Mouse (Mus musculus): ENCODE results near the gene Map7d1.

Map7d1 gene

DNA sequence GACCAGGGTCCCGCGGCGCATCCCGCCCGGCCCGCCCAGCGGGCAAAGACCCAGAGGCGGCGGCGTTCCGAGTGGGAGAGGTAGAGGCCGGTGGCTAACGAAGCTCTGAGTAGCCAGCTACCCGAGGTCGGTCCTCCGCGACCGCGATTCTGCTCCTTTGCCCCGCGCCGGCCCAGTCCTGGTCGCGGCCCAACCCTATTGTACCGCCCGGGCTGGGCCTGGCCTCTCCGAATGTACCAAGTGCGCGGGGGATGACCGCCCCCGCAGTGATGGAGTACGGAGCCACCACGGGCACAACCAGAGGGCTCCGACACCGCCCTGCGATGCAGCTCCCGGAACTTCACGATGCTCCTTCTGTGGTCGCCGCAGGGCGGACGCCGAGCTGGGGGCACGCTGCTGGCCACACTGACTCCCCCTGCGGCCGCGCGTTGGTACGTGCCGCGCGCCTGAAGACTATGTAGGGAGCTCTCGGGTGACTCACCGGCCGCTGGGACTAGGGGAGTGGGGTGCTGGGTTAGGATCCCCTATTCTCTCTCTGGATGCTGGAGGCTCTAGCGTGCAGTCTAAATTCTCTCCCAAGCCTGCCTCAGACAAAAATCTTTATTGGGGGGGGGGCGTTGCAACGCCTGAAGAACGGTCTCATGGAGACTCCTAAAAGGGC, at the start of gene Map7d1:
TSS of gene Map7d1 (minus strand) at position 213 of the 661 bp plus-strand sequence.
- peak; percentile 82 for DNase-seq (ENCODE audit: low spot score)

DNA sequence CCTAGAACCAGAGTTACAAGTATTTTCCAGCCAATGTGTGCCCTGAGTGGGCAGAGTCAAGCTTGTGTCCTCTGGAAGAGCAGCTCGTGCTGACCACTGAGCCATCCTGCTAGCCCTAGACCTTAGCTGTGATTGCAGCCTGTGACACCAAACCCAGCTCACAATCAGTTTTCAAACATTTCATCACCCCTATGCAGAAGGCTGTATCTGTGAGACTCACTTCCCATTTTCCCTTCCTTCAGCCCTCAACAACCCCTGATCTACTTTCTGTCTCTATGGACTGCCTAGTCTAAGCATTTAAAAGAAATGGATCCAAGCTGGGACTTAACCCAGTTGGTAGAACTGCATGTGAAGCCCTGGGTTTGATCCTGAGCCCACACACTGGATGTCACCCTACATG, 49.3 kb upstream of the Map7d1 start:
- DNase-seq (ENCODE audit: low spot score): no peak

DNA sequence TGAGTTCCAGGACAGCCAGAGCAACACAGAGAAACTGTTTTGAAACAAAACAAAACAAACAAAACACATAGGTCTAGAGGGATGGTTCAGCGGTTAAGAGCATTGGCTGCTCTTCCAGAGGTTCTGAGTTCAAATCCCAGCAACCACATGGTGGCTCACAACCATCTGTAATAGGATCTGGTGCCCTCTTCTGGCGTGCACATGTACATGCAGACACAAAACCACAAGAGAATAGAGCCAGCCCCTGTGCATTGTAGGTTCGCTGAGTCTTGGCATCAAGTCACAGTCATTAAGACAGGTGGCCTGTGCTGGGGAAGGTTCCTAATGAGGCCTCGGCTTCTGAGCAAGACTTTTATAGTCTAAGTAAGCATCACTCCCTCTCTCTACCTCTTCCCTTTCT, 47.7 kb upstream of the Map7d1 start:
- no peak for DNase-seq (ENCODE audit: low spot score)

DNA sequence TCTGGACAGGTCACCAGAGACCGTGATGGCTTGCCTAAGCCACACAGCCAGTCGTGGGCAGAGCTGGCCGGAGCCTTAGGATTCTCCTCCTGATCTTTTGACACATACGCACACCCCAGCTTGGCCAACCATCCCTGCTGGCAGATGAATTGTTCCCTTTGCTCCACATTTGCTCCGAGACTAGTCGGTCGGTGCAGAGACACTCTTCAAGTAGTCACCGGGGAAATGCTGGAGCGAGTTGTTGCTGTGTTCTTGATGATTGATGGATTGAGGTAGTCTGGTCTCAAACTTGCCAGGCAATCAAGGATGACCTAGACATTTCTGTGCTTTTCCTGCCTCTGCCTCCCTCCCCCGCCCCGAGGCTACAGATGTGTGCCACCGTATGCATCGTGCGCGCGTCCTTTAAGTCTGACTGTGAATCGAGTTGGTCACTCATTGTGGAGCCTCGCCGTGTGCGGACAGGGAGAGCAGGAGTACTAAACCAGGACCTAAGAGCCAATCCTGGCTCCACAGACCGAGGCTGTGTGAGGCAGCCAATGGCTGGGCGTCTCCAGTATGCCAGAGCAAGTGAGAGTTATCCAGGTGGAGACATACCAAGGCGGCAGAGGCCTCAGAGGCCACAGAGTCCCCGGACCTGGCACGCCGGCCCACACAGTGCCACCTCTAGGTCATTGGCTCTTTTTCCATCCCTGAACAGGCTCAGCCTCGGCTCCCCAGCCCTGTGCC, 45.6 kb upstream of the Map7d1 start:
- DNase-seq (ENCODE audit: low spot score): no peak

DNA sequence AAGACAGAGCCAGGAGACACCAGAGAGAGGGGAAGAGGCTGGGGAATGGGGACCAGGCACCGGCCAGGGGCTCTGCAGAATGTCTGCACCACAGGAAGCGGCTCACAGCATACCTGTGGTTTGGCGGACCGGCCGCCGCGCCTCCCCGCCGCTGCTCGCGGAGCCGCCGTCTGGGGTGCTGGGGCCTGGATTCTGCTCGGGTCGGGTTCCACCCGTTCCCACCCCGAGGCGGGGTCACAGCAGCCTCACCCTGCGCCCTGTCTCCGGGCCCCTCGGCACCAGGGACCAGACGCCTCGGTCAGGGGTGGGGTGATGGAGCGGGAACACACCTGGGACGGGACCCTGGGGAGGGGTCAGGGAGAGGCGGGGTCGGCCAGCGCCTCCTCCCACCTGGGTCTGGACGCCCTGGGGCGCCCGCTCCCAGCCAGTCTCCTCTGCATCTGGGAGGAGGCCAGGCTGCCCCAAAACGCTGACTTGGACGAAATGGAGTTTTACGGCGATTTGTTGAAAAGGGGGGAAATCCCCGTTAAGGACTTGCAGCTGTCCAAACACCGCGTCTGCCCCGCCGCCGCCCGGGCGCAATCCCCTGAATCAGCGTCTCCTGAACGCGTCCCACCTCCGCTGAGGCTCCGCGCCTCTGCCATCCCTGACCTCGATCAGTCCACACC, 44.9 kb upstream of the Map7d1 start:
- no peak for DNase-seq (ENCODE audit: low spot score)

DNA sequence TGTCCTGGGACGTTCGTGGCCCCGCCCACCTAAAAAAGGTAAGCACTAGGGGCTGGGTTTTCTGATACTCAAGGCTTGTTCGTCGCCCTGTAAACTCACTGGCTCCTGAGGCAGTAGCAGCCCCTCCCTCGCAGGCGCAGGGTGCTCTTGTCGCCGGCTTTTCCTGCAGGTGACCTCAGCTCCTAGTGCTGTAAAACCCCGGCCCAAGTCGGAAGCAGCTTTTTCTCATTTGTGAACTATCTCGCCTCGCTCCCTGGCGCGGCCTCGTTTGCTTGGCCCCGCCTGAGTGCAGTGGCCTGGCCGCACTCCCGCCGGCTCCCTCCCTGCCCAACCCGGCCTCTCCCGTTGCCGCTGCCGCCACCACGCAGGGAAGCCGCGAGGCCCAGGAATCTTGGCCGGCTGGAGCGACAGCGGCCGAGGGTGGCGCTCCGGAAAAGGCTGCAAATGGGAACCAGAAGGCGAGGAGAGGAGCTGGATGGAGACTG, 40.5 kb upstream of the Map7d1 start:
- peak; percentile 34 for DNase-seq (ENCODE audit: low spot score)

DNA sequence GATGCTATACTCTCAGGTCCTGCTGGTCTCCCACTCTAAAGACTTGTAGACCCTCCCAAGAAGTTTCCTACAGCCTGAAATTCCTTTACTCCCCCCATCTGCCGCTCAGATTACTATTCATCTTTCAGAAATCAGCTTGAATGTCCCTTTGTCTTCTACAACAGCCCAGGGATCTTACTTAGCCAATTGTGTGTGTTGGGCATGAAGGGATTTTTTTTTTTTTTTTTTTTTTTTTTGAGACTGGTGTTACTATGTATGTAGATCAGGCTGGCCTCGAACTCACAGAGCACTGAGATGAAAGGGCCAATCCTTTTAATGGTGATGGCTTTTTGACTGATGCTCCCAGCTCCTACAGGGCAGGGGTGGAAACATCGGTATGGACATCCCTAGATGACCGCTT, 39.8 kb upstream of the Map7d1 start:
- DNase-seq (ENCODE audit: low spot score): no peak

DNA sequence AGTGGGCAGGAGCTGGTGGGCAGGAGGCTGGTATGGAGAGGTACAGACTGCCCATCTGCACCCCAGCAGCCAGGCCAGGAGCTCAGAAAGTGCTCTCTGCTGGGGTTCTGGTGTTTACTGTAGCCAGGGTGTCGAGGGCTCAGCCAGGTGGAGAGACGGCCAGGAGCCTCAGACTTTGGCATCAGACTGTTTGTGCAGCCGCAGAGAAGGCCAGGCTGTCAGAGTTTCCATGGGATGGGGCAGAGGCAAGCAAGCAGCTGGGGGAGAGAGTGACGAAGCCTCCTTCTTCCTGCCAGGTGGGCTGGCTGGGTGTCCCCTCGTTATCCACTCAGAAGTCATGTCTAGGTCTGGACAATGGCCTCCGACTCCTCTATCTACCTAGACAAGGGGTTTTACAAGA, 39.0 kb upstream of the Map7d1 start:
- no peak for DNase-seq (ENCODE audit: low spot score)

DNA sequence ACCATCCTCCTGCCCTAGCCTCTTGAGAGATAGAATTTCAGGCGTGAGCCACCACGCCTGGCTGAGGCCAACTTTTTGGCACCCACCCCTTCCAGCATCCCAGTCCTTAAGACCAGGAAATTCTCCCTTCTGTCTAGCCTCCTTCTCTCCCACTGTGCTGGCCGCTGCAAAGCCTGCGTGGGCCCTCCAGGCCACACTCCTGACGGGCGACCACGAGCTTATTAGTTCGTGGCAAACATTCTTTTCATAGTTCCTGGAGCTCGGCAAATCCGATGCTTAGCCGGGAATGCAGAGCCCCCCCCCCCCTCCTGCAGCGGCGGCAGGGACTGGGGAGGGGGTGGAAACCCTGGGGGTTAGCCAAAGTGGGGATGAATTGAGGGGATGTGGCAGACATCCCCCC, 35.1 kb upstream of the Map7d1 start:
- DNase-seq (ENCODE audit: low spot score): no peak

DNA sequence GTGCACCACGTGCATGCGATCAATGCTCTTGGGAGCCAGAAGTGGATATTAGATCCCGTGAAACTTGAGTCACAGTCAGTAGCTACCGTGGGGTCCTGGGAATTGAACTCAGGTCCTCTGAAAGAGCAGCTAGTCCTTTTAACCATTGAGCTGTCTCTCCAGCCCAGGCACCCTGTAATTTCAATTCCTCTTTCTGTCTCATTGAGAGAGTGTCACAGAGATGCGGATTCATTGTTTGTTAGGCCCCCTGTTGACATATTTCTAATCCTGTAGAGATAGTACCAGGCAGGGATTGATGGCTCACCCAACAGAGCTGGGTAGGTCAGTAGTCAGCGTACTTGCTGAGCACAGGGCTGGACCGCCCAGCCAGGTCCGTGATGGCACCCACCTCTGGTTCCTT, 34.2 kb upstream of the Map7d1 start:
- DNase-seq (ENCODE audit: low spot score): no peak

DNA sequence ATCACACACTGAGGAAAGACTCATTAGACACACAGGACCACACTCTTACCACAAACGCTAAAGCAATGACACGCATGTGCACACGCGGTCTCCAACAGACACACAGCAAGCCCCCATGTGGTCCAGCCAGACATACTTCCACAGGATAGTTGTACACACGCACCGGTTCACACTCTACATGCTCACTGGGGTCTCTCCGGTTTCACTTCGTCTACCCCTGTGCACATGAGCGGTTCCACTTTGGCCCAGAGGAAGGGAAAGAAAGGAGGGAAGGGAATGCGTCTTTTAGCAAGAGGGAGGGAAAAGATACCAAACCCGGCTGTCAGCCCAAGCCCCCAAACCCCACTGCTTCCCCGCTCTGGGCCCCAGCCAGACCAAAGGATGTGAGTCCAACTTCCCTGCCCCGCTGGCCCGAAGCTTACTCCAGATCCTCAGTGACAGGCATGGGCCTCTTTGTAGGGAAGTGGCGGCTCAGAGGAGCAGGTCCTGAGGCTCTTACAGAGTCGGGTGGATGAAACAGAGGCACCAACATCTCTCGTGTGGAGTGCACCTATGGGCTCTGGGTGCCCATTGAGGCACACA, 32.0 kb upstream of the Map7d1 start:
- no peak for DNase-seq (ENCODE audit: low spot score)

DNA sequence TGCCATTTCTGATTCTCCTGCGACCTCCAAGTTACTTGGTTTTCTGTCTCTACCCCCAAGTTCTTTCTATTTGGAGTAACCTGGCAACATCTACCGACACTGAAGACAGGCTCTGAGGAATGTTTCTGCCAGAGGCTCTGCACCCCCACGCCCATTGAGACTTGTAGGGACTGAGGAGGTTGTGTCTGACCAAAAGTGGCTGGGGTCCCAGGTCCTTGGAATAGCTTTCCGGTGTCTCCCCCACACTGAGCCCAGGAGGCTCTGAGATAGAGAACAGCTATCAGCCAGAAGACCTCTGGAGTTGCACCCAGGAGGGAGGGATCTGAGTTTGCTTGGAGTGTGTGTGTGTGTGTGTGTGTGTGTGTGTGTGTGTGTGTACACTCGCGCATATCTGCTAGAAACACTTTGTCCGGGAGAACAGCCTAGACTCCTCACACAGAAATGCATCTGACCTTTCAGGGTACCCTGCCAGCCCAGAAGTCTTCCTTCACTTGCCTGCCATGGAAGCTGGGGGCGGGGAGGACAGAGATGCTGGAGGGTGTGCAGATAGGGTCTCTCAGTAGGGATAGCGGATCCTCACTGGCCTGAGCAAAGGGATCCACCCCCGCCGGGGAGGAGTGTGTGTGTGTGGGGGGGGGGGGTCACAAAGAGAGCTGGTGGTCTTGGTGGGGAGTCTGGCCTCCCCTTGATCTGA, 31.3 kb upstream of the Map7d1 start:
- no peak for DNase-seq (ENCODE audit: low spot score)

DNA sequence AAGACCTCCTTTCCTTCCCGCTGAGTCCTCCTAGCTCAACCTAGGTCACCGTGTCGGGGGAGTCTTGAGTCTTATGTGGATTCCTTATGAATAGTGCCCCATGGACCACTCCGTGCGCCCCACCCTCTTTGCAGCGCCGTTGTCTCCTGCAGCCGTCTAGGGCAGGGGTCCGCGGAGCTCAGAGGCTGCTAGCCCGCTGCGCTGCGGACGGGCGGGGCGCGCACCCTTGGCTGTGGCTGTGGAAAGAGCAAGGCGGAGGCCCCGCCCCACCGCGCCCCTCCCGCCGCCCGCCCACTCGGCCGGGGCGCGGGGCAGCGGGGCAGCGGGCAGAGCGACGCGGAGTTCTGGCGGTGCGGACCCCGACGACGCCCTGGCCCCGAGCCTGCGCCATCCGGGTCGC, 30.3 kb upstream of the Map7d1 start, which contains the start of gene Col8a2:
TSS of gene Col8a2 (plus strand) at position 302 of the 400 bp plus-strand sequence.
- no peak for DNase-seq (ENCODE audit: low spot score)

DNA sequence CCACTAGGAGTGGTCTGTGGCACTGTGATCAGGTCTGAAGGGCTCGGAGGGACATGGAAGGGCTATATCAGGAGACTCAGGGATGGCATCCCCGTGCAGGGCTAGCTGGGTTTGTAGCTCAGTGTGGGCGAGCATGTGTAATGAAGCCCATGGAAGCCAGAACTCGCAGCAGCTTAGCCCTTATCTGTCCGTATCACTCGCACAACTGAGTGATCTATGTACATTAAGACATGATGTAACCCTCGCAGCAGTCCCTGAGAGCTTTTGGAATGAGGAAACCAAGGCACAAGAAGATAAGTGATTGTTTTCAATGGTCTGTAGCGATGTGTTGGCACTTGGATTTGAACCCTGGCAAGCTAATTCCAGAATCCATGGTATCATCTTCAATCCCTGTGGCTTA, 27.4 kb upstream of the Map7d1 start:
- no peak for DNase-seq (ENCODE audit: low spot score)

DNA sequence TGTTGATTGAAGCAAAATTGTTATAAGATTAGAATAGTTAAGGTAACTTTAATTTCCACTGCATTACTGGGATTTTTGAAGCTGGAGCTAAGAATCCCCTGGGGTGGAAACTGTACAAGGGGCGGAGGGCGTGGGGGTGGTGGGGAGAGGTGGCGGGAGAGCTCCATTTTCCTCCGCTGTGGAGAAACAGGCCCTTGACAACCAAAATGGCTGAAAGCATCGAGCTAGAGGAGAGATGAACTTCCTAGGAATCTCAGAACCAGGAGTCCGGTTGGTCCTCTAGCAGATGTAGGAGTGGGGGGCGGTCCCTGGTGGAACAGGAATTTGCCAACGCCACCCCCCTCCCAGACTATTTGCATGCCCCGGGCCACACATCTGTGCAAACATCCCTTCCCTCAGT, 25.6 kb upstream of the Map7d1 start:
- no peak for DNase-seq (ENCODE audit: low spot score)

DNA sequence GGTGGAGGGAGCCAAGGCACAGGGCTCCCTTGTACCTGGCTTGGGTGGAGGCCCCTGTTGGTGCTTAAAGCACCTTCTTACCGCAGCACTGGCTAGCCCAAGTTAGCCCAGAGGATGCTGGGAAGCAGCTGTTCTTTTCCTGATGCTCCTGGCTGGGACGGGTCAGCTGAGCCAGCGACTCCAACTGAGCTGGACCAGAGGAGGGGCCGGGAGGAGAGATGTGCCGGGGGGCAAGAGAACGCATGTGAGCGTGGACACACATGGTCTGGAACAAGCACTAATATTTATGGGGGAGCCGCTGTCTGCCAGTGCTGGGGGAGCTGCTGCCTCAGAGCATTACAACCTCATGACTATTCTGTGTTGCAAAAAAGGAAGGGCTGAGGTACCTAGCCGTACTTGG, 22.8 kb upstream of the Map7d1 start:
- DNase-seq (ENCODE audit: low spot score): no peak

DNA sequence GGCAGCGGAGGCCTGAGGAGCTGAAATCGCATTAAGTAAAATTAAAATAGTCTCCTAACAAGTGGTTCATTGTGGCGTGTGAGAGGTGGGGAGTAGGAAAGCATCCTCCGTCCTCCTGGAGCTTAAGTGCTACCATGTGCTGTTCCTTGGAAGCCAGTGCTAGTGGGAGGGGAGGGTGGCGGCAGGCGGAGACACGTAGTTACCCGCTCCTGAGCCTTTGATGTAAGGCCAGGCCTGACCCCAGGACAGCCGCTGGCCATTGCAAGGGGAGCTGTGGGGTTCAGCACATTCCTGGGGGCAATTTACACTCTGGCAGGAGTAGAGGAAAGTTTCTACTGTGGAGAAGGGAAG, 22.4 kb upstream of the Map7d1 start:
- DNase-seq (ENCODE audit: low spot score): no peak

DNA sequence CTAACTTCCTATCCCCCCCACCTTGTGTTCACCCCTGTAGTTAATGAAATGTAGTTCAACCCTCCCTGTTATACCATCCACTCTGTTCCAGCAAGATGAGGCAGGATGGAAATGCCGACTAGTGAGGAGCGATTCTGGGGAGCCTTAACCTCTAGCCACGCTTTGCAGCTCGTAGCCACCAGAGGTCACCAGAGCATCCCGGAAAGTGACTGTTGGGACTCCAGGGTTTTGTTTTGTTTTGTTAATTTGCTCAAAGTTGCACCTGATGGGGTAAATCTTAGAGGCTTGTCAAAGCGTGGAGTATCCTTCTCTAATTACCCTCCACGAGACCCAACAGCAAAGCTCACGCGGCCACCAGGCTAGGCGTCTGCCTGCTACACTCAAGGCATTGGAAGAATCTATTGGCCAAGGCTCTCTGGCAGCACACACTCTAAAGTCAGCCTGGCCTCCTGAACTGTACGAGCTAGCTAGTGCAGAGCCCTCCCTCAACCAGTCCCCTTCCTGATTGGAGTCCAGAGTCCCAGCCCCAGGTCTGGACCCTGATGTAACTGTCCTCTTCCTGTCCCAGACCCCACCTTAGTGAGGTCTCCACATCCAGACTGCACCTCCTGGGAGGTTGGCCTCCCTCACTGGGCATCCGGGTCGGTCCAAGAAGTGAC, 21.9 kb upstream of the Map7d1 start:
- DNase-seq (ENCODE audit: low spot score): peak; percentile 39

DNA sequence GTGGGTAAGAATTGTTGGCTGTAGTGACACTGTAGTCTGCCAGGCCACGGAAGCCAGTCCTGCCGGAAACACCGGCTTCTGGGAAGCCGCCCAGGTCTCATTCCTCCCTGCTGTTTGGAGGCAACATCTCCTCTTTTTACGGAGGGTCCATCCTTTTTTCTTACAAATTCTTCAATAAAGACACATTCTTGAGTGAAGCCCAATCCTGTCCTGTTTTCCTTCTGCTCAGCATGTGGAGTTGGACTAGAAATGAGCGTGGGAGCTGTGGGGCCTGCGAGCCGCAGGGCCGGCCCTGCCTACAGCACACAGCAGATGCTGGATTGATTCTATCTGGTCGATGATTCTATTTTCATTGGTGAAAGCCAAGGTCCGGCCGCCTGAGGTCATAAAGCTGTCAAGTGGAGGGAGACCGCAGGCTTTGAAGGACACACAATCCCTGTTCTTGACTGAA, 19.6 kb upstream of the Map7d1 start:
- DNase-seq (ENCODE audit: low spot score): no peak

DNA sequence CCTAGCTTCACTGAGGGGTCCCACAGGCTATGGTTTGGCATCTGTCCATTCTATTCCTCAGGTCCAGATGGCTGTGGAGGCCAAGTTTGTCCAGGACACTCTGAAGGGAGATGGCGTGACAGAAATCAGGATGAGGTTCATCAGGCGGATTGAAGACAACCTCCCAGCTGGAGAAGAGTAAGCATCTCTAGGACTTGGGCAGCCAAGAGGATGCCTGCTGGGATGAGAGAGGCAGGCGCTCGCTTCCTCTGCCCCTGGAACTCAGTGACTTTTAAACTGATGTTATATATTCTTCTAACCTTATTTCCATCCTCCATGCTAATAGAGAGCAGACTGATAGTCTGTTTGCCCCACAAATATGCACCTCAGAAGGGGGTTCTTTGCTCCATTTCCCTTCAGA, 18.9 kb upstream of the Map7d1 start:
- no peak for DNase-seq (ENCODE audit: low spot score)

DNA sequence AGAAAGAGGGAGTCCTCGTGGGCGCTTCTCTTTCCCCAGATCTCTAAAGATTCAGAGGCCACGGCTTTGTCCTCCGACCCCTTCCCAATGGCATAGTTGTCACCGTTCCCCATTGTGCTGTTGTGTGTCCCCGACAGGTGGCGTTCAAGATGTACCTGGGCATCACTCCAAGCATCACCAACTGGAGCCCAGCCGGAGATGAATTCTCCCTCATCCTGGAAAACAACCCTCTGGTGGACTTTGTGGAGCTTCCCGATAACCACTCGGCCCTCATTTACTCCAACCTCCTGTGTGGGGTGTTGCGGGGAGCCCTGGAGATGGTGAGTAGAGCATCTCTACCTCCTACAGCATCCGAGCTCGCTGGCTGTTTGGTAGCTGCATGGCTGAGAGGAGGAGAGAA, 17.6 kb upstream of the Map7d1 start:
- no peak for DNase-seq (ENCODE audit: low spot score)

DNA sequence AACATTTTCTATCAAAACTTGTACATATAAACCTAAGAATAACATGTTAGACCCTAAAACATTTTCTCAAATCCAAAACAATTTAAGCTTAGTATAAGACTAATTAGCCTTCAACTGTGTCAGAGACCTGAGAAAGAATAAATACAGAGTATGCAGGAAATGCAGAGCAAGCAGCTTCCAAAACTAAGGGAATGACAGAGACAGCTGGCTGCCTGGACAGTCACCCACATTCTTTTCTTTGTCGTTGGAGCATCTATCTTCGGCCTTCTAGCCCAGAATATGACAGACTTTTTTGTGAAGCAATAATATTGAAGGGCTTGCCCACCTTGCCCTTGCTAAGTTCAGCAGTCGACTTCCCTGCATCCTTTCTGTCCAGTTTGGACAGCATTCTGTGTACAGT, 13.1 kb upstream of the Map7d1 start:
- no peak for DNase-seq (ENCODE audit: low spot score)
